Mouse (Mus musculus): ENCODE data around the gene Creg2.
"Not testable (repeated sequence)": the region's sequence is repeated elsewhere in the genome, so short reads cannot be mapped to it uniquely, and the experiment has no call there.

The Creg2 gene

DNA sequence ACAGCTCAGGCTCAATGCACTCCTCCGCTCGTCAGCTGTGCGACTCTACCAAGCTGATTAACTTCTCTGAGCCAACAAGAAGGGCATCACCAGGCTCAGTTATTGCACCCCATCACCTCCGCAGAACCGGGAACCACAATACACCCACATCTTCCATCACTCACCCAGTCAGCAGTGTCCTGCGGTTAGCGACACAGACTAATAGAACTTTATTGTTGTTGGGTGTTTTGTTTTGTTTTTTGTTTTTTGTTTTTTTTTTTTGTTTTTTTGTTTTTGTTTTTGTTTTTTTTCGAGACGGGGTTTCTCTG lies at the start of gene Creg2:
TSS of gene Creg2 (minus strand) at position 234 of the 308 bp plus-strand sequence.
- in situ Hi-C loops (cut with MboI) = no loop called here

DNA sequence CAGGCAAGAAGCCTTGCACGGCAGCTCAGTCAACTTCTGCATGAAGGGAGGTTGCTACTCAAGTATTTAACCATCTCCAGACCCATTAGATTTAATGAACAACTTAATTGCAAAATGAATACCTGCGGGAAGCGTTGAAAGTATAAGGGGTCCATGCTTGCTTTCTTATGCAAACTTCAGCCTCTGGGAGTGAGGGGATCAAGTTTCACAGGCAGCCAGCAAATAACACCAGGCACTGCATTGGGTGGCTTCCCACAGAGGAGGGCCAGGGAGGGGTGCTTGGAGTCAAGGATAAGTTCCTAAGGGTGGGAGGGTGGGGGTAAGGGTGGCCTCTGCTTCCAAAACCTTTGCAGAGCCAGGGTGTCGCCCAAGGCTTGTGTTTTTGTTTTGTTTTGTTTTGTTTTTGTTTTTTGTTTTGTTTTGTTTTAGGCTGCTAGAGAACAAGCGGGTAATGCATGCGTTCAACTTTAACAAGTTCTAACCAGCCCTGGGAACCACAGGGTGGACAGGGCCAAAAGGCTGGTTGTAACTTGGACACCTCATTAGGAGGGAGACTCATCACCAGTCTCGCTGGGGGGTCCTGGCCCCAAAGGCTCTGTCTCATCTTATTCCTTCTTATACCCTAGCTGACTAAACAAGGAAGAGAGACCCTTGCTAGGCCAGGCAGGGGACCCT lies 49.5 kb upstream of the Creg2 start:
- in situ Hi-C loops (cut with MboI) = no loop called here

DNA sequence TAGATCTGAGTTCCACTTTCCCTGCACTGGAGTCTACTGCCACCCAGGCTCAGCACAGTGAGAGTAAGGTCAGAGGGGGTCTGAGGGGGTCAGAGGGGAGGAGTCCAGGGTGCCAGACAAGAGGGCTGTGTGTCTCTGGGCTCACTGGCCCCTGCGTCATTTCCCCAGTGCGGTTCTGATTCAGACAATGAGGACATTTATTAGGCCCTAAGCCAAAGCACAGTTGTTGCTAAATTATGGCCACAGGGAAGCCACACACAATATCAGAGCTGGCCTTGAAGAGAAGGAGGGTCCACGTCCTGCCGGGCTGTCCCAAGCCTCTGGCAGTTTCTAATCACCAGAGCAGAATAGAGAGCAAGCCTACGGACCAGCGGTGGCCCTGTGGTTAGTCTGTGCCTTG lies 47.2 kb upstream of the Creg2 start:
- in situ Hi-C loops (cut with MboI) = no loop called here

DNA sequence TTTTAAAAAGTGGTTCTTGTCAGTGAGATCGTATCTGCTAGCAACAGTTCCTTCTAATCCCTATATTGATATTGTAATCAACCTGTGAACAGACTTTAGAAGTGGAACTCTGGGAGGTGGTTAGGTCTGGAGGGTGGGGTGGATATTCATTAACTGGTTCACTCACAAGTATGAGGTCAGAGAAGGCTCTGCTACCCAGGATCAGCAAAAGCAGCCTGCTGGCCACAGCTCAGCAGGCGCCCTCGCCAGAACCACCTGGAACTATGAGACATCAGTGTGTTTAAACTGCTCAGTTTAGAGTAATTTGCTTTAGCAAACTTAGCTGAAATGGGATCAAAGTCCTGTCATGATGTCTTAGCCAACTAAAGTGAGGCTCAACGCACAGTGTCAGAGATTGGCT lies 43.9 kb upstream of the Creg2 start:
- in situ Hi-C loops (cut with MboI) = no loop called here

DNA sequence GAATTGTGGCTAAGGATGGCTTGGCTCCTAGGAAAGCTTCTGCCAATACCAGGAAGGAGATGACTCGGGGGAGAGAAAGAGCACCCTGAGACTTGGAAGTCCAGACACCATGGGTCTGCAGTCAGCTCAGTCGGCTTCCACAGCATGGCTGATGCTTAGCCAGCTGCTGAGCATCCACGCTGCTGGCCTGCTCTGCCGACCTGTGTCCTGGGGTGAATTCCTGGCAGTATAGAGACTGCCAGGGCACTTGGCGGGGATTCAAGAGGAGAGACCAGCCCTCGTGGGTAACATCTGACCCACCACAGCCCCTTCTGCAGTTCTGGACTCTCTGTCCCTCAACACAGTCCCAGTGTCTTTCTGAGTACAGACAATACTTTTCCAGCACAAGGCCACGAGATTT lies 43.5 kb upstream of the Creg2 start:
- in situ Hi-C loops (cut with MboI) = no loop called here

DNA sequence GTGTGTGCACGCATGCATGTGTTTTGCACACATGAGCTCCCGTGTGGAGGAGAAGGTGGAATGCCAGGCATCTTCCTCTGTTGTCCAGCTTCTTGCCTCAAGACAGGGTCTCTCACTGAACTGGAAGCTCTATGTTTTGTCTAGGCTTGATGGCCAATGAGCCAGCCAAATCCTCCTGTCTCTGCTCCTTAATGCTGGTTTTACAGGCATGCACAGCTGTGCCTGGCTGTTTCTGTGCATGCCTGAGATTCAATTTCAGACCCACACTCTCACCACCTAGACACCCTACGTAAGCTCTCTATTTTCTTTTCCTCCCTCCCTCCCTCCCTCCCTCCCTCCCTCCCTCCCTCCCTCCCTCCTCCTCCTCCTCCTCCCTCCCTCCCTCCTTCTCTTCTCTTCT lies 40.7 kb upstream of the Creg2 start:
- in situ Hi-C loops (cut with MboI) = no loop called here

- in situ Hi-C loops (cut with MboI) = no loop called here
Measured at GRCm38 (mm10) chr1:39691061-39691460, 39.8 kb upstream of the Creg2 start.

- in situ Hi-C loops (cut with MboI) = no loop called here
Measured at GRCm38 (mm10) chr1:39688573-39688972, 37.3 kb upstream of the Creg2 start.

DNA sequence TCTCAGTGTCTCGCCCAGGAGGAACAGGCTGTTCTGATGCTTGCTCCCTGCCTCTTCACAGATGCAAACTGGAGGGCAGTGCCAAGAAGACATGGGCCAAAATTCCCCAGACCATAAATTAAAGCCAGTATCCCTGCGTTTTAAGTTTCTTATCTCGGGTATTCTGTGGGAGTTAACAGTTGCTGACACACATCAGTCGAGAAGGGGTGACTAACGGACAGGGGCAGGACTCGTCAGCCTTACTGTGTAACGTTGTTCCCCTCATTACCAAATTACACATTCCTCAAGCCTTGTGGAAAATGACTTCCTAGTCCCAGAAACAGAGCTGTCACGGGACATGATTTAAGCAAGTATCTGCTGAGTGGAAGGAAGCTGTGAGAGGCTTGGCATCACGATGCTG lies 36.0 kb upstream of the Creg2 start:
- in situ Hi-C loops (cut with MboI) = no loop called here

GRCm38 (mm10) chr1:39685841-39686240 lies 34.6 kb upstream of the Creg2 start:
- in situ Hi-C loops (cut with MboI) = no loop called here

DNA sequence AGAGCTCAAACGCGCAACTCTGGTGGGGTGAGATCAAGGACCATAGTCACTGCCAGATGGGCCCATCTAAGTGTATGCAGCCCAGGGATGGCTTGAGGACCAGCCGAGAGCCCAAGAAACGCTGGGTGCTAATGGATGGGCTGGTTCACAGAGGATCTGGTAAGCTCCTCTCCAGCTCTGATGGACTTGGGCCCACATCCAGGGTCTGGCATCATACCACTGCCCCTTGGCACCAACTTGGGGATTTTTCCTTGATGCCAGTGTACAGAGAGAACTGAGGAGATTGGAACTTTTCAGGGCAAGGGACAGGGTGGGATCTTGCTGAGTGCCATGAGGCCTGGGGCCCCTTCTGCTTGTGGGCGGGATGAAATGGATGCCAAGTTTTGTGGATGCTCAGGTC lies 30.4 kb upstream of the Creg2 start:
- in situ Hi-C loops (cut with MboI) = no loop called here

DNA sequence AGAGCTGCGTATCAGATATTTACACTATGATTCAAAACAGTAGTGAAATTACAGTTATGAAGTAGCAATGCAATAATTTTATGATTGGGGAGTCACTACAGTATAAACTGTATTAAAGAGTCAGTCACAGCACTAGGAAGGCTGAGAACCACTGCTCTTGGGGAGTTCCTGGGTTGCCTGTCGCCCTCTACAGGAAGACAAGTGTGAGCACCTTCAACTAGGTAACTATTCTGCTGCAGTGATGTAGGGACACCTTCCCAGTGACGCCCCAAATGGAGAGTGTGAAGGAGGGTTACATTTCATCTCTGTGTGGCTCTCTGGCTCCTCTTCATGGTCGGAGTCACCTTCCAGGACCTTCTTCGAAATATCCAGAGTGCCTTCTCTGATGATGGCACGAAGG lies 29.3 kb upstream of the Creg2 start:
- in situ Hi-C loops (cut with MboI) = no loop called here

GRCm38 (mm10) chr1:39678883-39679282 lies 27.6 kb upstream of the Creg2 start:
- in situ Hi-C loops (cut with MboI) = no loop called here

GRCm38 (mm10) chr1:39676221-39676876 lies 25.1 kb upstream of the Creg2 start:
- in situ Hi-C loops (cut with MboI) = no loop called here

DNA sequence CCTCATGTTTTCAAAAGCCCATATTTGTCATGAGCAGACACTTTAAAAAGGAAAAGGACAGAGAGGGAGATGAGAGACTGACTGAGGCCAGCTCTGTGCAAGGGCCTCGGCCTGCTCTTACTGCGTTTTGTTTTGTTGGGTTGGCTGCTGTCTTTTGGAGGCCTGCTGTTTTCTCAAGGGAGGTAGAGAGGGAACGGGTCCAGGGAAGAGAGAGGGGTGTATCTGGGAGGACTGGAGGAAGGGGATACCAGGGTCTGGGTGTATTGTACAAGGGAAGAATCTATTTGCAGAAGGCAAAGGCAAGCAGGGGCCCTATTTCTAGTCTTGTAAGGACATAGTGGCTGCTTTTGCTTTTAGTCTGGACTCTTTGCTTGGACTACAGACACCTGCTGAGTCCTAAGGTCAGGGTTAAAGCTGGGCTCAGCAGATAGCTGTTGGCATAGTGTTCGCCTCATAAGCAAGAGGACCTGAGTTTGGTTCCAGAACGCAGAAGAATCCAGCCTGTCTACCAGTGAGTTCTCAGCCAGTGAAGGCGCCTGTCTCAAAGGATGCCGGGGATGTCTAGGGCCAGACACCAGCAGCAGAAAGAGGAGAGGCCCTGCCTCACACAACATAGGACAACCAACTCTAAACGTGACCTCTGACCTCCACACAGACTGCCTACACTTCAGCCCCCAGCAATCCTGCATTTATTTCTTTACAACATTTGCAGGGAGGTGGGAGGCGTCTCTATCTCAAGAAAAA lies 21.3 kb upstream of the Creg2 start:
- in situ Hi-C loops (cut with MboI) = no loop called here

DNA sequence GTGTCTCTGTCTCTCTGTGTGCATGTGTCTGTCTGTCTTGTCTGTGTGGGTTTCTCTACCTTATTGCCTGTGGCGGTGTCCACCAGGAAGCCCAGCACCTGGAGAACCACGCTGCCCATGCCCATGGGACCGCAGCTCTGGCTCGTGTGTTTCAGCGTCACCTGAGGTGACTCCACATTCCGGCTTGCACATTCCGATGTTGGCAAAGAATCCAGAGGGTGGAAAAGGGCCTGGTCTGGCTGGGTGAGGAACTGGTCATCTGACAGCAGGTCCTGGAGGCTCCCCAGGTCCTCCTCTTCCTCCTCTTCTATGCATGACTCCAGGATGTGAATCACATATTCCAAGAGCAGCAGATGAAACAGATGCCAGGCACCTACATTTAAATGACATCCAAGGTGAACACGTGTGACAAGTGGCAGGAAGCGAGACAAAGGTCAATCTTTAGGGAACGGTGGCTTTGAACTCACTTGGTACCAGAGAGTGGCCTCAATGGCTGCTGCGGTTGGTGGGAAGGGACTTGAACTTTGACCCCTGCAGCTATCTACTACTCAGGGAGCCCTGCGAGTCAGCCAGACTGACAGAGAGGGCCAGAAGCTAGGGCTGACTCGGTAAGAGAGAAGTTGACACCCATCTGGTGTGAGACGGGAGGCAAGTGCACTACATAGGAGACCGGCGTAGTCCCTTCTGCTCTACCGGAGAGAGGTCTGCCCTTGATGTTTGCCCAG lies 19.1 kb upstream of the Creg2 start:
- in situ Hi-C loops (cut with MboI) = no loop called here

- in situ Hi-C loops (cut with MboI) = no loop called here
Measured at GRCm38 (mm10) chr1:39666751-39667252, 15.5 kb upstream of the Creg2 start.

DNA sequence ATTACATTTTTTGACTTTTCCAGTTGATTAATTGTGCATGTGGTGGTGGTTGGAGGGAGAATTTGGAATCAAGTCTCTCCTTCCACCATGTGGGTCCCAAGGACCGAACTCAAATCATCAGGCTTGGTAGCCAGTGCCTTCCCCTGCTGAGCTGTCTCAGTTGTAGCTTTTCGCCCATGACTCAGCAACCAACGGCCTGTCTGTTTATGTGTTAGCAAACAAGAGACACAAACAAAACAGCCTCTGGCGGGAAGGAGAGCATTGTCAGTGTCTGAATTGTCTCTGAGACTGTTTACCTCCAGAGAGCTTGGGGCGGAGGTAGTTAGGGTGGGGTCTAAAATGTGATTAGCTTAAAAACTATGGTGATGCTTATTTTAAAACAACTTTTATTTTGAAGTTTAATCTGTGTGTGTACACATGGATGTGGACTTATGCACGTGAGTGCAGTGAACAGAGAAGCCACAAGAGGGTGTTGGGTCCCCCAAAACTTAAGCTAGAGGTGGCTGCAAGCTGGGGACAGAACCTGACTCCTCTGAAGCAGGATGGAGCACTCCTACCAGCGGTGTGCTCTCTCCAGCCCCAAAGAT lies 12.9 kb upstream of the Creg2 start:
- in situ Hi-C loops (cut with MboI) = no loop called here

DNA sequence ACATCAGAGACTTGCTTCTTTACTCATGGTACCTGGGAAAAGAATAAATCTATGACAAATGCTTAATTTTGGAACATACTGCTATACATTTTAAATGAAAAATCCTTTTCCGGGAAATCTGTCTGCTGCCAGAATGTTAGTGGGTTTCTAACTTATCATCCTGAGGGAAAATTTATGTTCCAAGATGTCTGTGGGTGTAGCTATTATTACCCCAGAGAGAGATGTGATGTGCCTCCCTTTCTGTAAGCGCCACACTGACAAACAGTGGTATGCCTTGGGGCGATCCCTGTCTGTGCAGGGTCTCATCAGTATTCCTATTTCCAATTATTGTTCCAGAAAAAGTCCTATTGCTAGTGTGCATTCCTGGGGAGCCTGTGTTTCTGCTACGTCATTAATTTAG lies 11.8 kb upstream of the Creg2 start:
- in situ Hi-C loops (cut with MboI) = no loop called here

DNA sequence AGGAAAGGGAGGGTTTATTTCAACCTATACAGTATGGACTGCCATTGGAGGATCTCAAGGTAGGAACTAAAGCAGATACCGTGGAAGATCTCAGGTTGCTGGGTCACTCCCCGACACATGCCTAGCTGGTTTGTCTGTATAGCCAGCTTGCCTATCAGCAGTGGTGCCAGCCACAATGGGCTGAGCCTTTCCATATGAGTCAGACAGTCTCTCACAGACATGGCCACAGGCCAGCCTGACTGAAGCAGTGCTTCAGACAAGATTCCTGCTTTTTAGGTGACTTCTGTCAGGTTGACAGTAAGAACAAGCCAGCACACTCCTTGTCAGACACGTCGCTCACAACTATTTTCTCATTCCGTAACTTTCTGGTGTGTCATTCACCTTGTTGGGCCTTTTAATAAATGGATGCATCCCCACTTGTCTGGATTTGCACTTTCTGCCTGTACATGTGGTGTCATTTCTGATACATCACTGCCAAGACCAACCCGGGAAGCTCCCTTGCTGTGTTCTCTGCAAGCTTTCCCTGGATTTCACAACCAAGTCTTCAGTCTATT lies 5.8 kb upstream of the Creg2 start:
- in situ Hi-C loops (cut with MboI) = no loop called here

- in situ Hi-C loops (cut with MboI) = not testable (repeated sequence)
Measured at GRCm38 (mm10) chr1:39654901-39655300, 3.6 kb upstream of the Creg2 start.

DNA sequence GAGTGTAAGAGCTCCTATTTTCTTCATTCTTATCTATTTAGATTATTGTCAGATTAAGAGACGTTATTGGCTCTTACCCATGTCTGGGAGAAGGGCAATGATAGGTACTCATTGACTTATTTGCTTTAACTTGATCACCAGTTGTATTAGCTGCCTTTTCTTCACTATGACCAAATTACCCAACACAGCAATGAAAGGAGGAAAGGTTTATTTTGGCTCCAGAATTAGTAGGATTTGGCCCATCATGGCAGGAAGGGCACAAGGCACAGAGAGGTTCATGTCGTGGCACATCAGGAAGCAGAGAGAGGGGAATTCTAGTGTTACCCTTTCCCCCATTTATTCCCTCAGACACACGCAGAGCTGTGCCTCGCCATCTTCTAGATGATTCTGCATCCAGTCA lies 1.8 kb upstream of the Creg2 start:
- in situ Hi-C loops (cut with MboI) = no loop called here

Data from mature B cell (primary cell).